Mouse (Mus musculus): ENCODE data around the gene Mllt6. TPM values are rescaled to one million over a fixed set of nuclear protein-coding genes. Genes with fewer than 3 reads are reported as not detected.

The Mllt6 gene
- 1.8 and 2.2 TPM in 2 replicates for polyA plus RNA-seq (2016; fragmentation: Nextera tagmentation; extraction: Ambion mirVana)

GRCm38 (mm10) chr11:97662893-97663527 lies at the start of gene Mllt6:
Gene Mllt6 (plus strand): TSS chr11:97663414.
- Histone ChIP-seq H3K36me3 (peaks cover 27% of the 10 kb centered on the region), H3K27ac (ENCODE audit: poor library complexity, severe bottlenecking) (peak within 1 kb of the TSS; percentile 94), H3K4me1 (replicated peaks) (peaks cover 53% of the 10 kb centered on the region), H3K27me3 (replicated peaks) (no peaks in the 10 kb centered on the region), H3K4me3 (peak within 1 kb of the TSS; percentile 93), H3K9ac (peak within 1 kb of the TSS; percentile 90), H3K9me3 (replicated peaks) (no peaks in the 10 kb centered on the region), H3K4me2 (peak within 1 kb of the TSS; percentile 76)
- WGBS = 1% methylated on average over 40 of the region's 76 CpGs
- peak; percentile 51 for ATAC-seq (ENCODE audit: insufficient number of reproducible peaks, low FRiP score)

- H3K27me3 ChIP-seq (replicated peaks) = peaks cover 34% of the 10 kb centered on the region
- no peak for ATAC-seq (ENCODE audit: insufficient number of reproducible peaks, low FRiP score)
- H3K36me3 ChIP-seq = no peaks in the 10 kb centered on the region
- no peaks in the 10 kb centered on the region for H3K4me1 ChIP-seq (replicated peaks)
- WGBS = 68% methylated on average over 4 of the region's 4 CpGs
- H3K9ac ChIP-seq = no peak overlapping the region
- H3K9me3 ChIP-seq (replicated peaks) = no peaks in the 10 kb centered on the region
- H3K4me3 ChIP-seq = no peak overlapping the region
- H3K4me2 ChIP-seq = no peak overlapping the region
- no peak overlapping the region for H3K27ac ChIP-seq (ENCODE audit: poor library complexity, severe bottlenecking)
Observed at GRCm38 (mm10) chr11:97615276-97615675, 47.9 kb upstream of the Mllt6 start.

- 45% methylated on average over 11 of the region's 11 CpGs for WGBS
Observed at GRCm38 (mm10) chr11:97618368-97618767, 44.8 kb upstream of the Mllt6 start.

GRCm38 (mm10) chr11:97619391-97619795 lies 43.8 kb upstream of the Mllt6 start:
- 51% methylated on average over 5 of the region's 5 CpGs for WGBS
- no peak overlapping the region for H3K27ac ChIP-seq (ENCODE audit: poor library complexity, severe bottlenecking)
- ATAC-seq (ENCODE audit: insufficient number of reproducible peaks, low FRiP score) = peak; percentile 9; the same call in 1 of the 2 replicates
- no peak overlapping the region for H3K9ac ChIP-seq
- H3K4me3 ChIP-seq = no peak overlapping the region
- peaks cover 41% of the 10 kb centered on the region for H3K27me3 ChIP-seq (replicated peaks)
- no peaks in the 10 kb centered on the region for H3K9me3 ChIP-seq (replicated peaks)
- no peaks in the 10 kb centered on the region for H3K36me3 ChIP-seq
- H3K4me2 ChIP-seq = no peak overlapping the region
- H3K4me1 ChIP-seq (replicated peaks) = no peaks in the 10 kb centered on the region

More at GRCm38 (mm10) chr11:97618368-97618767, 44.8 kb upstream of the Mllt6 start:
- no peak overlapping the region for H3K27ac ChIP-seq (ENCODE audit: poor library complexity, severe bottlenecking)
- no peak overlapping the region for H3K4me3 ChIP-seq
- H3K4me2 ChIP-seq = no peak overlapping the region
- no peak for ATAC-seq (ENCODE audit: insufficient number of reproducible peaks, low FRiP score)
- no peaks in the 10 kb centered on the region for H3K9me3 ChIP-seq (replicated peaks)
- H3K27me3 ChIP-seq (replicated peaks) = peaks cover 33% of the 10 kb centered on the region
- no peaks in the 10 kb centered on the region for H3K4me1 ChIP-seq (replicated peaks)
- H3K9ac ChIP-seq = no peak overlapping the region
- no peaks in the 10 kb centered on the region for H3K36me3 ChIP-seq

GRCm38 (mm10) chr11:97622440-97622839 lies 40.8 kb upstream of the Mllt6 start:
- Histone ChIP-seq H3K27me3 (replicated peaks) (peaks cover 60% of the 10 kb centered on the region), H3K4me1 (replicated peaks) (no peaks in the 10 kb centered on the region), H3K9ac (no peak overlapping the region), H3K4me2 (no peak overlapping the region), H3K4me3 (no peak overlapping the region), H3K27ac (ENCODE audit: poor library complexity, severe bottlenecking) (no peak overlapping the region), H3K9me3 (replicated peaks) (no peaks in the 10 kb centered on the region), H3K36me3 (no peaks in the 10 kb centered on the region)
- 2% methylated on average over 6 of the region's 6 CpGs for WGBS
- ATAC-seq (ENCODE audit: insufficient number of reproducible peaks, low FRiP score) = no peak

- Histone ChIP-seq H3K4me3 (no peak overlapping the region), H3K36me3 (no peaks in the 10 kb centered on the region), H3K9ac (no peak overlapping the region), H3K9me3 (replicated peaks) (no peaks in the 10 kb centered on the region), H3K27me3 (replicated peaks) (peaks cover 60% of the 10 kb centered on the region), H3K27ac (ENCODE audit: poor library complexity, severe bottlenecking) (no peak overlapping the region), H3K4me2 (no peak overlapping the region), H3K4me1 (replicated peaks) (no peaks in the 10 kb centered on the region; the same call in 1 of the 2 replicates)
- ATAC-seq (ENCODE audit: insufficient number of reproducible peaks, low FRiP score) = no peak
- 54% methylated on average over 9 of the region's 9 CpGs for WGBS
Observed at GRCm38 (mm10) chr11:97623166-97623565, 40.0 kb upstream of the Mllt6 start.

- Histone ChIP-seq H3K27me3 (replicated peaks) (peaks cover 71% of the 10 kb centered on the region), H3K4me3 (no peak overlapping the region), H3K9me3 (replicated peaks) (no peaks in the 10 kb centered on the region), H3K27ac (ENCODE audit: poor library complexity, severe bottlenecking) (no peak overlapping the region), H3K4me1 (replicated peaks) (peaks cover 8% of the 10 kb centered on the region; the same call in 1 of the 2 replicates), H3K36me3 (no peaks in the 10 kb centered on the region), H3K9ac (no peak overlapping the region), H3K4me2 (no peak overlapping the region)
- WGBS = 61% methylated on average over 5 of the region's 5 CpGs
- no peak for ATAC-seq (ENCODE audit: insufficient number of reproducible peaks, low FRiP score)
Observed at GRCm38 (mm10) chr11:97625551-97625950, 37.7 kb upstream of the Mllt6 start.

GRCm38 (mm10) chr11:97626431-97626830 lies 36.8 kb upstream of the Mllt6 start:
- no peak overlapping the region for H3K4me2 ChIP-seq
- peaks cover 8% of the 10 kb centered on the region; the same call in 1 of the 2 replicates for H3K4me1 ChIP-seq (replicated peaks)
- H3K27me3 ChIP-seq (replicated peaks) = peaks cover 80% of the 10 kb centered on the region
- no peak overlapping the region for H3K9ac ChIP-seq
- ATAC-seq (ENCODE audit: insufficient number of reproducible peaks, low FRiP score) = no peak
- no peaks in the 10 kb centered on the region for H3K36me3 ChIP-seq
- 11% methylated on average over 13 of the region's 13 CpGs for WGBS
- no peak overlapping the region for H3K27ac ChIP-seq (ENCODE audit: poor library complexity, severe bottlenecking)
- no peak overlapping the region for H3K4me3 ChIP-seq
- H3K9me3 ChIP-seq (replicated peaks) = no peaks in the 10 kb centered on the region

- 17% methylated on average over 10 of the region's 10 CpGs for WGBS
- H3K4me2 ChIP-seq = no peak overlapping the region
- peaks cover 8% of the 10 kb centered on the region; the same call in 1 of the 2 replicates for H3K4me1 ChIP-seq (replicated peaks)
- H3K27ac ChIP-seq (ENCODE audit: poor library complexity, severe bottlenecking) = no peak overlapping the region
- H3K27me3 ChIP-seq (replicated peaks) = peaks cover 84% of the 10 kb centered on the region
- H3K9me3 ChIP-seq (replicated peaks) = no peaks in the 10 kb centered on the region
- H3K9ac ChIP-seq = no peak overlapping the region
- no peak overlapping the region for H3K4me3 ChIP-seq
- no peaks in the 10 kb centered on the region for H3K36me3 ChIP-seq
- ATAC-seq (ENCODE audit: insufficient number of reproducible peaks, low FRiP score) = no peak
Observed at GRCm38 (mm10) chr11:97626850-97627249, 36.4 kb upstream of the Mllt6 start.

- H3K36me3 ChIP-seq = no peaks in the 10 kb centered on the region
- H3K4me3 ChIP-seq = peak overlapping the region; percentile 65
- peak overlapping the region; percentile 92 for H3K4me2 ChIP-seq
- peaks cover 85% of the 10 kb centered on the region for H3K27me3 ChIP-seq (replicated peaks)
- ATAC-seq (ENCODE audit: insufficient number of reproducible peaks, low FRiP score) = no peak
- H3K9me3 ChIP-seq (replicated peaks) = no peaks in the 10 kb centered on the region
- H3K9ac ChIP-seq = no peak overlapping the region
- H3K4me1 ChIP-seq (replicated peaks) = peaks cover 8% of the 10 kb centered on the region; the same call in 1 of the 2 replicates
- 3% methylated on average over 30 of the region's 30 CpGs for WGBS
- H3K27ac ChIP-seq (ENCODE audit: poor library complexity, severe bottlenecking) = no peak overlapping the region
Observed at GRCm38 (mm10) chr11:97627556-97628302, 35.5 kb upstream of the Mllt6 start.

GRCm38 (mm10) chr11:97628303-97628567 lies 35.0 kb upstream of the Mllt6 start:
- Histone ChIP-seq H3K36me3 (no peaks in the 10 kb centered on the region), H3K9me3 (replicated peaks) (no peaks in the 10 kb centered on the region), H3K27ac (ENCODE audit: poor library complexity, severe bottlenecking) (no peak overlapping the region), H3K4me1 (replicated peaks) (peaks cover 8% of the 10 kb centered on the region; the same call in 1 of the 2 replicates), H3K27me3 (replicated peaks) (peaks cover 83% of the 10 kb centered on the region), H3K9ac (no peak overlapping the region), H3K4me3 (peak overlapping the region; percentile 65), H3K4me2 (peak overlapping the region; percentile 92)
- 1% methylated on average over 28 of the region's 28 CpGs for whole genome bisulfite sequencing
- ATAC-seq (ENCODE audit: insufficient number of reproducible peaks, low FRiP score) = 0 out of 2 replicates have a peak, but pooled peaks have one; percentile 1
